Mouse (Mus musculus) C3H10T1/2 (cell line): ENCODE measurements around the gene Gm6358. TPM values are rescaled to one million over a fixed set of nuclear protein-coding genes. Genes with fewer than 3 reads are reported as not detected.

Experiments used
- polyA plus RNA-seq, 2 experiments: library from polyadenylated mRNA; unstranded; fragments of >200 nt; fragmentation: generic; extraction: Trizol; gene quantifications; one replicate each; pipeline ENCODE4 v1.2.1; 2012; ENCODE audit warnings: missing spikeins in 2 of 2

The Gm6358 gene
- polyA plus RNA-seq = not detected

GRCm38 (mm10) chr16:89140551-89140950 is at the start of gene Gm6358:
Gene Gm6358, plus strand, starts transcription at chr16:89140851.

GRCm38 (mm10) chr16:89150786-89151185 is 10.1 kb downstream of the Gm6358 start, which contains the start of gene Gm10061:
Gene Gm10061, plus strand, starts transcription at chr16:89151086.

GRCm38 (mm10) chr16:89157652-89158051 is 17.0 kb downstream of the Gm6358 start, which contains the start of gene Gm9789:
Gene Gm9789, plus strand, starts transcription at chr16:89157952.

GRCm38 (mm10) chr16:89169190-89169589 is 28.5 kb downstream of the Gm6358 start, which contains the start of gene Gm7735:
Gene Gm7735, plus strand, starts transcription at chr16:89169490.

GRCm38 (mm10) chr16:89174435-89174834 is 33.8 kb downstream of the Gm6358 start, which contains the start of gene 1110057P08Rik:
Gene 1110057P08Rik, plus strand, starts transcription at chr16:89174735.

Other genes starting within 250 kb of the Gm6358 start
- not detected for gene Krtap19-5, start 244.4 kb upstream of the Gm6358 start, polyA plus RNA-seq
- not detected for gene Krtap19-9b, start 208.6 kb upstream of the Gm6358 start, polyA plus RNA-seq
- not detected for gene Krtap16-3, start 178.0 kb upstream of the Gm6358 start, polyA plus RNA-seq
- not detected for gene Krtap22-2, start 130.1 kb upstream of the Gm6358 start, polyA plus RNA-seq
- not detected for gene Gm10229, start 125.6 kb upstream of the Gm6358 start, polyA plus RNA-seq
- gene Krtap6-1, start 109.2 kb upstream of the Gm6358 start, polyA plus RNA-seq = not detected
- gene Gm10228, start 99.4 kb upstream of the Gm6358 start, polyA plus RNA-seq = not detected
- gene Krtap6-5, start 93.0 kb upstream of the Gm6358 start, polyA plus RNA-seq = not detected
- gene 1110025L11Rik, start 76.8 kb upstream of the Gm6358 start, polyA plus RNA-seq = not detected
- not detected for gene Krtap6-3, start 56.8 kb upstream of the Gm6358 start, polyA plus RNA-seq
- not detected for gene Gm10061, start 10.2 kb downstream of the Gm6358 start, polyA plus RNA-seq
- not detected for gene Gm9789, start 17.1 kb downstream of the Gm6358 start, polyA plus RNA-seq
- not detected for gene Gm7735, start 28.6 kb downstream of the Gm6358 start, polyA plus RNA-seq
- not detected for gene 1110057P08Rik, start 33.9 kb downstream of the Gm6358 start, polyA plus RNA-seq
- gene Krtap20-2, start 65.0 kb downstream of the Gm6358 start, polyA plus RNA-seq = not detected